Mouse (Mus musculus) embryonic facial prominence, embryonic 12.5 days (tissue): ENCODE data around the gene Slc17a6. TPM values are rescaled to one million over a fixed set of nuclear protein-coding genes. Genes with fewer than 3 reads are reported as not detected.
"Not testable (repeated sequence)": the region's sequence is repeated elsewhere in the genome, so short reads cannot be mapped to it uniquely, and the experiment has no call there.

Source experiments
- ATAC-seq: fragments of 200-750 bp; cut with Nextera tagmentation; 2 replicates; pipeline ENCODE4 v1.8.0; 2017; ENCODE audit not compliant: insufficient number of reproducible peaks, insufficient read depth, low FRiP score, low TSS enrichment
- H3K27ac ChIP-seq: fragments of 300-500 bp; sonication (generic); 2 replicates; pipeline ENCODE4 v1.5.1; 2016; ENCODE audit warnings: mild to moderate bottlenecking
- H3K27me3 ChIP-seq: fragments of 300-500 bp; sonication (generic); 2 replicates; pipeline ENCODE4 v1.6.1; 2016; ENCODE audit warnings: mild to moderate bottlenecking, moderate library complexity
- H3K36me3 ChIP-seq: fragments of 300-500 bp; sonication (generic); 2 replicates; pipeline ENCODE4 v1.6.1; 2016; ENCODE audit warnings: mild to moderate bottlenecking
- H3K4me1 ChIP-seq: fragments of 300-500 bp; sonication (generic); 2 replicates; pipeline ENCODE4 v1.6.1; 2016
- H3K4me2 ChIP-seq: fragments of 300-500 bp; sonication (generic); replicated peaks from 2 replicates; pipeline ENCODE4 v1.6.1; 2016; ENCODE audit warnings: mild to moderate bottlenecking, moderate library complexity
- H3K4me3 ChIP-seq: fragments of 300-500 bp; sonication (generic); 2 replicates; pipeline ENCODE4 v1.5.1; 2016; ENCODE audit warnings: mild to moderate bottlenecking
- H3K9ac ChIP-seq: fragments of 300-500 bp; sonication (generic); 2 replicates; pipeline ENCODE4 v1.6.1; 2016; ENCODE audit warnings: mild to moderate bottlenecking, moderate library complexity
- H3K9me3 ChIP-seq: fragments of 300-500 bp; sonication (generic); 2 replicates; pipeline ENCODE4 v1.6.1; 2016; ENCODE audit warnings: mild to moderate bottlenecking, moderate library complexity
- WGBS: fragments of 180-500 bp; shearing (Covaris S2); methylation state at CpG from one replicate; pipeline ENCODE4 v1.1.7; 2016; 5-methylcytosine and 5-hydroxymethylcytosine counted together
- polyA plus RNA-seq: library from polyadenylated mRNA; unstranded; fragments of >200 nt; fragmentation: Nextera tagmentation; extraction: Ambion mirVana; gene quantifications from 2 replicates; pipeline ENCODE4 v1.2.1, GENCODE M21; 2016

Gene Slc17a6
- polyA plus RNA-seq, 1 experiment from 2014 or later, result 4.6 TPM

GRCm38 (mm10) chr7:51694452-51694851 lies 72.6 kb downstream of the Slc17a6 start:
- no peaks in the 10 kb centered on the region for H3K4me1 ChIP-seq
- no peak overlapping the region for H3K4me3 ChIP-seq
- no peak for ATAC-seq
- no peaks in the 10 kb centered on the region for H3K27me3 ChIP-seq
- no peak overlapping the region for H3K4me2 ChIP-seq
- 81% methylated on average over 4 of the region's 4 CpGs for WGBS
- no peak overlapping the region for H3K27ac ChIP-seq
- no peaks in the 10 kb centered on the region for H3K36me3 ChIP-seq
- H3K9ac ChIP-seq, result no peak overlapping the region
- no peaks in the 10 kb centered on the region for H3K9me3 ChIP-seq

DNA sequence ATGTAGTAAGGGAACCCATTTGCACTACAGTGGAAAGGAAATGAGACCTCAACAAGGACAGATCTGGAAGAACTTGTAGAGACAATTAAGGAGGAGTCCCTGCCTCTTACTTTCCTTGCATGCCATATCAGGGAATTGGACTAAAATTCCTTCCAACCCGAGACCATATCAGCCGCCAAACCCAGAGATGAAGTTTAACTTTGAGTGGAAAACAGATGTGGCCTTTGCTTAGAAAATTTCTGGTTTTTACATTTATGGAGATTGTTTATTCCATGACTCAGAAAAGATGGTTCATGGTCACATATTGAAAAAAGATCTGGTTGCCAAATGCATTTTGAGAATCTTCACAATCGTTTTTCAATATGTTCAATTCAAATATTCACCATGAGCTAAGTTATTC lies 87.7 kb downstream of the Slc17a6 start:
- no peaks in the 10 kb centered on the region for H3K27me3 ChIP-seq
- H3K4me2 ChIP-seq, result no peak overlapping the region
- H3K4me3 ChIP-seq, result no peak overlapping the region
- no peak overlapping the region for H3K27ac ChIP-seq
- ATAC-seq, result no peak
- H3K9me3 ChIP-seq, result no peaks in the 10 kb centered on the region
- H3K36me3 ChIP-seq, result no peaks in the 10 kb centered on the region
- WGBS, result 49% methylated on average over 3 of the region's 3 CpGs
- no peaks in the 10 kb centered on the region for H3K4me1 ChIP-seq
- no peak overlapping the region for H3K9ac ChIP-seq

GRCm38 (mm10) chr7:51710346-51710745 lies 88.5 kb downstream of the Slc17a6 start:
- H3K27ac ChIP-seq, H3K4me1 ChIP-seq: not testable (repeated sequence)
- 47% methylated on average over 3 of the region's 3 CpGs for WGBS

GRCm38 (mm10) chr7:51715771-51716170 lies 94.0 kb downstream of the Slc17a6 start:
- no peak overlapping the region for H3K4me2 ChIP-seq
- no peaks in the 10 kb centered on the region for H3K9me3 ChIP-seq
- no peak overlapping the region for H3K4me3 ChIP-seq
- H3K36me3 ChIP-seq, result no peaks in the 10 kb centered on the region
- WGBS, result 66% methylated on average over 2 of the region's 2 CpGs
- no peak for ATAC-seq
- no peak overlapping the region for H3K9ac ChIP-seq
- H3K27ac ChIP-seq, result no peak overlapping the region
- H3K4me1 ChIP-seq, result no peaks in the 10 kb centered on the region
- no peaks in the 10 kb centered on the region for H3K27me3 ChIP-seq

More at GRCm38 (mm10) chr7:51710346-51710745, 88.5 kb downstream of the Slc17a6 start:
- H3K36me3 ChIP-seq, ATAC-seq, H3K4me2 ChIP-seq, H3K27me3 ChIP-seq, H3K9ac ChIP-seq, H3K4me3 ChIP-seq, H3K9me3 ChIP-seq: not testable (repeated sequence)

Other genes with a start within 250 kb of the Slc17a6 start
- gene Ano5, start 111.0 kb upstream of the Slc17a6 start, polyA plus RNA-seq, result 0.23 and 0.25 TPM in 2 replicates
- gene Gas2, start 240.0 kb downstream of the Slc17a6 start, polyA plus RNA-seq, result 58.9 and 69.0 TPM in 2 replicates
- gene Fancf, start 240.3 kb downstream of the Slc17a6 start, polyA plus RNA-seq, result 17.2 TPM in 2 replicates